Mouse (Mus musculus): ENCODE measurements around the gene Acap2.

Gene Acap2

GRCm38 (mm10) chr16:31167017-31167887 is 33.8 kb downstream of the Acap2 start:
- no peak for DNase-seq

GRCm38 (mm10) chr16:31165907-31166306 is 35.1 kb downstream of the Acap2 start:
- no peak for DNase-seq

GRCm38 (mm10) chr16:31165467-31165866 is 35.6 kb downstream of the Acap2 start:
- DNase-seq: peak in 1 of 2 experiments; percentile 13

GRCm38 (mm10) chr16:31164125-31164524 is 36.9 kb downstream of the Acap2 start:
- DNase-seq: no peak

GRCm38 (mm10) chr16:31160486-31160885 is 40.6 kb downstream of the Acap2 start:
- no peak for DNase-seq

GRCm38 (mm10) chr16:31159491-31159890 is 41.6 kb downstream of the Acap2 start:
- DNase-seq: no peak

GRCm38 (mm10) chr16:31149841-31150240 is 51.2 kb downstream of the Acap2 start:
- no peak for DNase-seq

- no peak for DNase-seq
Measured at GRCm38 (mm10) chr16:31148891-31149290, 52.2 kb downstream of the Acap2 start.

- DNase-seq: no peak
Measured at GRCm38 (mm10) chr16:31147766-31148165, 53.3 kb downstream of the Acap2 start.

GRCm38 (mm10) chr16:31141916-31142315 is 59.1 kb downstream of the Acap2 start:
- no peak for DNase-seq

GRCm38 (mm10) chr16:31136616-31137253 is 64.3 kb downstream of the Acap2 start:
- DNase-seq: no peak

GRCm38 (mm10) chr16:31135519-31135918 is 65.5 kb downstream of the Acap2 start:
- no peak for DNase-seq

- DNase-seq: peak; percentile 67
Measured at GRCm38 (mm10) chr16:31131531-31131930, 69.5 kb downstream of the Acap2 start.

- DNase-seq: no peak
Measured at GRCm38 (mm10) chr16:31128116-31128515, 72.9 kb downstream of the Acap2 start.

GRCm38 (mm10) chr16:31124991-31125390 is 76.1 kb downstream of the Acap2 start:
- no peak for DNase-seq

GRCm38 (mm10) chr16:31121612-31122011 is 79.4 kb downstream of the Acap2 start:
- no peak for DNase-seq

- DNase-seq: no peak
Measured at GRCm38 (mm10) chr16:31113596-31113995, 87.4 kb downstream of the Acap2 start.

- no peak for DNase-seq
Measured at GRCm38 (mm10) chr16:31101352-31101751, 99.7 kb downstream of the Acap2 start.

GRCm38 (mm10) chr16:31099906-31100305 is 101.1 kb downstream of the Acap2 start:
- DNase-seq: no peak

- DNase-seq: no peak
Measured at GRCm38 (mm10) chr16:31094036-31094435, 107.0 kb downstream of the Acap2 start.

GRCm38 (mm10) chr16:31093186-31093585 is 107.9 kb downstream of the Acap2 start:
- no peak for DNase-seq

GRCm38 (mm10) chr16:31081891-31082290 is 119.2 kb downstream of the Acap2 start:
- no peak for DNase-seq

- peak; percentile 94 to 95 for DNase-seq
Measured at GRCm38 (mm10) chr16:31081125-31081664, 119.8 kb downstream of the Acap2 start, which contains the start of gene Xxylt1. Xxylt1 (minus strand) TSS chr16:31081432.

- DNase-seq: peak; percentile 74 to 78
Measured at GRCm38 (mm10) chr16:31080573-31081051, 120.4 kb downstream of the Acap2 start.
